Mouse (Mus musculus) embryo, embryonic 11.5 days (tissue): ENCODE results near the gene Ptprg.
"Not testable (repeated sequence)": the region's sequence is repeated elsewhere in the genome, so short reads cannot be mapped to it uniquely, and the experiment has no call there.

ENCODE experiments used
- DNase-seq: peaks from one replicate; pipeline ENCODE4 v3.0.0-alpha.2; 2012; ENCODE audit warnings: low read depth, low spot score

The Ptprg gene

GRCm38 (mm10) chr14:11955020-11955882 is 401.9 kb downstream of the Ptprg start:
- no peak for DNase-seq

- DNase-seq: no peak
These were observed 407.2 kb downstream of the Ptprg start for GRCm38 (mm10) chr14:11960269-11961121.

GRCm38 (mm10) chr14:11962101-11962500 is 408.8 kb downstream of the Ptprg start:
- no peak for DNase-seq

GRCm38 (mm10) chr14:11962561-11962960 is 409.2 kb downstream of the Ptprg start:
- no peak for DNase-seq

GRCm38 (mm10) chr14:11963791-11964190 is 410.5 kb downstream of the Ptprg start:
- no peak for DNase-seq

- DNase-seq: not testable (repeated sequence)
These were observed 411.0 kb downstream of the Ptprg start for GRCm38 (mm10) chr14:11964326-11964725.

GRCm38 (mm10) chr14:11965878-11966277 is 412.5 kb downstream of the Ptprg start:
- DNase-seq: no peak

GRCm38 (mm10) chr14:11981764-11982163 is 428.4 kb downstream of the Ptprg start:
- no peak for DNase-seq

GRCm38 (mm10) chr14:11983031-11983430 is 429.7 kb downstream of the Ptprg start:
- DNase-seq: no peak

GRCm38 (mm10) chr14:11984086-11984485 is 430.8 kb downstream of the Ptprg start:
- no peak for DNase-seq

GRCm38 (mm10) chr14:11988975-11989374 is 435.6 kb downstream of the Ptprg start:
- DNase-seq: no peak

- DNase-seq: no peak
These were observed 437.8 kb downstream of the Ptprg start for GRCm38 (mm10) chr14:11991151-11991550.

GRCm38 (mm10) chr14:11992111-11992510 is 438.8 kb downstream of the Ptprg start:
- no peak for DNase-seq

GRCm38 (mm10) chr14:11992534-11992933 is 439.2 kb downstream of the Ptprg start:
- DNase-seq: no peak

GRCm38 (mm10) chr14:11997555-11997954 is 444.2 kb downstream of the Ptprg start:
- DNase-seq: no peak

- no peak for DNase-seq
These were observed 445.1 kb downstream of the Ptprg start for GRCm38 (mm10) chr14:11998464-11998863.

- DNase-seq: no peak
These were observed 450.7 kb downstream of the Ptprg start for GRCm38 (mm10) chr14:12004061-12004460.

- DNase-seq: no peak
These were observed 458.4 kb downstream of the Ptprg start for GRCm38 (mm10) chr14:12011766-12012165.

GRCm38 (mm10) chr14:12025812-12026728 is 472.7 kb downstream of the Ptprg start:
- peak; percentile 11 for DNase-seq

GRCm38 (mm10) chr14:12027247-12027646 is 473.9 kb downstream of the Ptprg start:
- DNase-seq: no peak

- DNase-seq: no peak
These were observed 476.6 kb downstream of the Ptprg start for GRCm38 (mm10) chr14:12029926-12030325.
